Mouse (Mus musculus): ENCODE measurements around the gene Pou4f1. TPM values are rescaled to one million over a fixed set of nuclear protein-coding genes. Genes with fewer than 3 reads are reported as not detected.

Pou4f1 gene
- polyA plus RNA-seq, 1 experiment from 2014 or later: 0.16 TPM

DNA sequence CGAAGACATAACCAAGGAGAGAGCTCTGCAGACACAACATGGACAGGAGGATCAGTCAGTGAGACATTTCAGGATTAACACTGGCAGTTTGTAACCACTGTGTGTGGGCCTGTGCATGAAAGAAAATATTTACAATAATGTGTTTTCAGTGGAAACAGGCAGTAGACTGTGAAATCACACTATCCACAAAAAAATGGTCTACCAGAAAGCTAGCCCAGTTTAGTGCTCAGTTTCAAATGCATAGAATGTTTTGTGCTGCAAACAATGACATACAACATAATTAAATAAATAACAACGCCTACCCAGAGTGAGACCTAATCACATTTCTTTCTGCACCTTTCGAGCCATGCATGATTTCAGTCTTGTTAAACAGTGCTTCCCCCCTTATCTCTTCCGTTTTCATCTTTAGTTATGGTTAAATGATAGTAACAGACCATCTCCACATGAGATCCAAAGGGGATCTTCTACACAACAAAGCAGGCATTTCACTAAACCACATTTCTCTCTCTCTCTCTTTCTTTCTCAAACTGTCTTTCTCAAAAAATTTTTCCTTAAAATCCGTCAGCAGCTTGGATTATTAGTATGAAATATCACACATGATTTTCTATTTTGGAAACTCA, 4.1 kb downstream of the Pou4f1 start:
- H3K9me3 ChIP-seq (ENCODE audit: low read length): no peaks in the 10 kb centered on the region
- H3K4me2 ChIP-seq (replicated peaks; ENCODE audit: low read depth, low read length): no peak overlapping the region
- H3K36me3 ChIP-seq (ENCODE audit: insufficient read depth, low read length): no peaks in the 10 kb centered on the region
- H3K4me1 ChIP-seq (ENCODE audit: insufficient read depth, low read depth, low read length): peaks cover 5% of the 10 kb centered on the region; the same call in 1 of the 2 replicates
- DNase-seq (ENCODE audit: low spot score) (no peak), ATAC-seq (no peak)
- H3K27me3 ChIP-seq (replicated peaks; ENCODE audit: insufficient read depth, low read length): peaks cover 77% of the 10 kb centered on the region
- no peak overlapping the region for H3K27ac ChIP-seq (ENCODE audit: low read length)
- 7% methylated on average over 5 of the region's 5 CpGs for WGBS
- H3K9ac ChIP-seq (replicated peaks; ENCODE audit: low read depth): no peak overlapping the region
- no peak for TF ChIP-seq CTCF (IDR thresholded peaks at IDR 0.05)
- no peak for TF ChIP-seq EP300 (IDR thresholded peaks at IDR 0.05)
- H3K4me3 ChIP-seq (ENCODE audit: low read depth, low read length): no peak overlapping the region

GRCm38 (mm10) chr14:104461286-104462240, 6.2 kb downstream of the Pou4f1 start:
- 4% methylated on average over 10 of the region's 10 CpGs for WGBS
- H3K36me3 ChIP-seq (ENCODE audit: insufficient read depth, low read length): no peaks in the 10 kb centered on the region
- no peaks in the 10 kb centered on the region for H3K9me3 ChIP-seq (ENCODE audit: low read length)
- no peaks in the 10 kb centered on the region for H3K4me1 ChIP-seq (ENCODE audit: insufficient read depth, low read depth, low read length)
- ATAC-seq (no peak), DNase-seq (ENCODE audit: low spot score) (no peak)
- H3K9ac ChIP-seq (replicated peaks; ENCODE audit: low read depth): no peak overlapping the region
- H3K27ac ChIP-seq (ENCODE audit: low read length): no peak overlapping the region
- peaks cover 72% of the 10 kb centered on the region for H3K27me3 ChIP-seq (replicated peaks; ENCODE audit: insufficient read depth, low read length)
- TF ChIP-seq CTCF (IDR thresholded peaks at IDR 0.05): no peak
- no peak overlapping the region for H3K4me2 ChIP-seq (replicated peaks; ENCODE audit: low read depth, low read length)
- no peak overlapping the region for H3K4me3 ChIP-seq (ENCODE audit: low read depth, low read length)

DNA sequence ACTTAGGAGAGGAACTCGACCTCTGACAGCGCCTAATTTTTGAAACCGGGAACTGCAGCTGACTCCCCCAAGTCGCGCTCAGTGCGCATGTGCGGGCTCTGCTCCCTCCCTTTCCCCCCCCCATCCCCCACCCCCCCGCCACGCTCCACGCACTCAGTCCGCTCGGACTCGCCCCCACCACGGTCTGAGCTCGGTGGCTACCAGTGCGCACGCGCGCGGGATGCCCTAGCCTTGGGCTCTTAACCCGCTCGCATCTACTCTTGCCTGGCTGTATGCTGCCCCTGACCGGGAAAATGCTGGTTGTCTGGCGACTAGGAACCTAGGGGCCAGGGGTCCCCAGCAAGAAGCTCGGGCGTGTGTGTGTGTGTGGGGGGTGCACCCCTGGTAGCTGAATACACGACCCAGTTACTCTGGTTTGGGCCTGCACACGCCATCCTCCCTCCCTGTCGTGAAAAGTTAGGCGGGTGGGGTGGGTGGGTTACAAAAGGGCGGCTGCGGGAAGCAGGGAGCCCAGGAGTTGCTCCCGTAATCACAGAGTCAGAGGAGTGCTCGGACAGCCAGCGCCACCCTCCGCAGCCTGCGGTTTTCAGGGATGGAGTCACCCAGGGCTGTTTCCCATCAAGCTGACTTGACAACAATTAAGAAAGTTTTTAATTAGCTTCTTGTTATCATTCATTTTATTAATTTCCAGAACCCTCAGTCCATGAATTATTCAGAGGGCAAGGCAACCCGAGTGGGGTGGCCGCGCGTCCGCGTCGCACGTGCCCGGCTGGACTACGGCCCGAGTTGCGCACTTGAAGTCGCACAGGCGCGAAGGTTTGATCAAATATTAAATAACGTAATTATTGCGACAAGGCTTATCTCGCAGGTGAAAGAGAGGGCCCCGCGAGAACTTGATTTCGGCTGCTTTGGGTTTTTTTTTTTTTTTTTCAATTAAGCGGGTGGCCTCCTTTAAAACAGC, 7.2 kb downstream of the Pou4f1 start:
- Histone ChIP-seq H3K4me3 (ENCODE audit: low read depth, low read length) (no peak overlapping the region), H3K4me1 (ENCODE audit: insufficient read depth, low read depth, low read length) (no peaks in the 10 kb centered on the region), H3K4me2 (replicated peaks; ENCODE audit: low read depth, low read length) (no peak overlapping the region), H3K9me3 (ENCODE audit: low read length) (no peaks in the 10 kb centered on the region), H3K9ac (replicated peaks; ENCODE audit: low read depth) (no peak overlapping the region), H3K36me3 (ENCODE audit: insufficient read depth, low read length) (no peaks in the 10 kb centered on the region), H3K27me3 (replicated peaks; ENCODE audit: insufficient read depth, low read length) (peaks cover 68% of the 10 kb centered on the region), H3K27ac (ENCODE audit: low read length) (no peak overlapping the region)
- TF ChIP-seq EP300 (IDR thresholded peaks at IDR 0.05) (no peak), CTCF (IDR thresholded peaks at IDR 0.05) (no peak)
- DNase-seq (ENCODE audit: low spot score): no peak
- WGBS: 2% methylated on average over 59 of the region's 59 CpGs
- peak; percentile 30 for ATAC-seq

- Histone ChIP-seq H3K4me3 (ENCODE audit: low read depth, low read length) (no peak overlapping the region), H3K27me3 (replicated peaks; ENCODE audit: insufficient read depth, low read length) (peaks cover 63% of the 10 kb centered on the region), H3K4me1 (ENCODE audit: insufficient read depth, low read depth, low read length) (no peaks in the 10 kb centered on the region), H3K9ac (replicated peaks; ENCODE audit: low read depth) (no peak overlapping the region), H3K4me2 (replicated peaks; ENCODE audit: low read depth, low read length) (no peak overlapping the region), H3K27ac (ENCODE audit: low read length) (no peak overlapping the region), H3K36me3 (ENCODE audit: insufficient read depth, low read length) (no peaks in the 10 kb centered on the region), H3K9me3 (ENCODE audit: low read length) (no peaks in the 10 kb centered on the region)
- WGBS: under 1% methylated on average over 25 of the region's 25 CpGs
- TF ChIP-seq CTCF (IDR thresholded peaks at IDR 0.05) (no peak), EP300 (IDR thresholded peaks at IDR 0.05) (no peak)
- ATAC-seq (no peak), DNase-seq (ENCODE audit: low spot score) (no peak)
These were observed 8.2 kb downstream of the Pou4f1 start for GRCm38 (mm10) chr14:104459513-104460111.

- Histone ChIP-seq H3K9me3 (ENCODE audit: low read length) (no peaks in the 10 kb centered on the region), H3K27me3 (replicated peaks; ENCODE audit: insufficient read depth, low read length) (peaks cover 57% of the 10 kb centered on the region), H3K4me2 (replicated peaks; ENCODE audit: low read depth, low read length) (no peak overlapping the region), H3K4me1 (ENCODE audit: insufficient read depth, low read depth, low read length) (no peaks in the 10 kb centered on the region), H3K4me3 (ENCODE audit: low read depth, low read length) (no peak overlapping the region), H3K27ac (ENCODE audit: low read length) (no peak overlapping the region), H3K9ac (replicated peaks; ENCODE audit: low read depth) (no peak overlapping the region), H3K36me3 (ENCODE audit: insufficient read depth, low read length) (no peaks in the 10 kb centered on the region)
- DNase-seq (ENCODE audit: low spot score): no peak
- no peak for ATAC-seq
- WGBS: 2% methylated on average over 19 of the region's 19 CpGs
- TF ChIP-seq CTCF (IDR thresholded peaks at IDR 0.05): no peak
- no peak for TF ChIP-seq EP300 (IDR thresholded peaks at IDR 0.05)
These were observed 8.9 kb downstream of the Pou4f1 start for GRCm38 (mm10) chr14:104458728-104459512.
